In the genomic region with DNA sequence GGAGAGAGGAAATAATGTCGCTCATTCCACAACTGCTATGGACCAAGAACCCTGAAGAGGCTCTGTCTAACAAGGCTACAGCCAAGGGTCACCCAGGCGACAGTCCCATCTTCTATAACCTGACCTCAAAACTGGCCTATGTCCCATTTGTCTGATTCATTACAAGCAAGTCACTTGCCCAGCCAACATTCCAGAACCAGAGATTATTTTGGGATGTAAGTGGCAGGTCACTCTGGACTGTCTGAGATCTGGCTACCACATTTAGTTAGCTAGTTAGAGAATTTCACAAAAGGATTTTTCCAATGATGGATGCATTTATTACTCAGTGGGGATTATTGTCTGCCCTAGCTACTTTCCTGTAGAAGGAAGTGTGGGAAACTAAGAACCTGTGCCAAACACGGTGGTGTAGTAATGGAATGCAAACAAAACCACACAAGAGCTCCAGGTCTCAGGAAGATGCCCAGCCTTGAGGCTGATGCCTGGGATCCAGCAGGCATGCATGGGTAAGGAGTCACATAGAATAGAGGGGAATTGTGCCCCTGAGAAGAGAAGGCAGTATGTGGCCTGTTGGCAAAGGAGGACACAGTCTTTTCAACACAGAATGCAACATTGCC, we compare ENCODE assay signal across 18 mouse cellular contexts. TPM values are rescaled to one million over a fixed set of nuclear protein-coding genes. Genes with fewer than 3 reads are reported as not detected.
DNase-seq lines count a peak whose midpoint lies in the region; ATAC-seq lines count a peak whose summit lies in the region.
"Had no signal": no experiment of that assay in that cellular context is flagged by ENCODE, and none has a peak within 500 bp of the region (broad histone marks: within the 10 kb centered on the region; RNA-seq: fewer than 3 reads in every experiment).

No protein-coding gene starts in this region.

- no peaks in the 10 kb centered on the region for H3K27me3 ChIP-seq in heart, embryonic 10.5 days (ENCODE audit: insufficient read depth, poor library complexity, severe bottlenecking)
- H3K27me3 ChIP-seq in heart, embryonic 16.5 days (ENCODE audit: control insufficient read depth, insufficient read depth, low read length): no peaks in the 10 kb centered on the region
- H3K27me3 ChIP-seq in limb, embryonic 10.5 days (ENCODE audit: low read depth, poor library complexity, severe bottlenecking): no peaks in the 10 kb centered on the region
- H3K27me3 ChIP-seq: forebrain, embryonic 13.5 days; kidney, embryonic 15.5 days had no signal

- peaks cover 8% of the 10 kb centered on the region; the same call in 1 of the 2 replicates for H3K4me1 ChIP-seq in heart, embryonic 10.5 days
- peaks cover 17% of the 10 kb centered on the region for H3K4me1 ChIP-seq in heart, embryonic 16.5 days (ENCODE audit: control insufficient read depth, insufficient read depth, low read length)
- H3K4me1 ChIP-seq in limb, embryonic 10.5 days: no peaks in the 10 kb centered on the region
- H3K4me1 ChIP-seq: midbrain, embryonic 10.5 days had no signal

- no peak overlapping the region for H3K9ac ChIP-seq in heart, embryonic 16.5 days (ENCODE audit: low read length)
- H3K9ac ChIP-seq: forebrain, embryonic 13.5 days; kidney, embryonic 15.5 days had no signal

- H3K4me3 ChIP-seq in heart, embryonic 10.5 days: no peak overlapping the region
- no peak overlapping the region for H3K4me3 ChIP-seq in heart, embryonic 16.5 days (ENCODE audit: low read length)
- H3K4me3 ChIP-seq in limb, embryonic 10.5 days: no peak overlapping the region
- H3K4me3 ChIP-seq: forebrain, embryonic 13.5 days; hindbrain, embryonic 10.5 days; kidney, embryonic 15.5 days; midbrain, embryonic 10.5 days had no signal

- H3K27ac ChIP-seq in heart, embryonic 10.5 days: no peak overlapping the region
- H3K27ac ChIP-seq in heart, embryonic 16.5 days (ENCODE audit: low read length): peak overlapping the region; percentile 52
- no peak overlapping the region for H3K27ac ChIP-seq in limb, embryonic 10.5 days
- H3K27ac ChIP-seq: forebrain, embryonic 13.5 days; hindbrain, embryonic 10.5 days; kidney, embryonic 15.5 days; midbrain, embryonic 10.5 days had no signal

- WGBS in heart, embryonic 10.5 days: 75% methylated on average over 3 of the region's 3 CpGs
- WGBS in heart, embryonic 16.5 days: 50% methylated on average over 3 of the region's 3 CpGs
- WGBS in limb, embryonic 10.5 days: 84% methylated on average over 3 of the region's 3 CpGs

- DNase-seq in cerebellum, adult 9-10 months: peak; percentile 48
- DNase-seq in cerebellum, postnatal 14 days: no peak
- DNase-seq in heart, adult 8-10 months (ENCODE audit: low spot score): peak; percentile 63
- DNase-seq in heart, embryonic 10.5 days (ENCODE audit: low spot score): no peak
- peak; percentile 41 for DNase-seq in NIH3T3 (ENCODE audit: low read depth)
- DNase-seq in limb, embryonic 10.5 days (ENCODE audit: low spot score): no peak
- DNase-seq in urinary bladder, postnatal 4 days (ENCODE audit: low spot score in 2 of 2): no peak
- DNase-seq: adrenal gland, postnatal 25 days; layer of hippocampus, postnatal 36 days; liver; lung, adult 2 months; lung, postnatal 4 days had no signal

- H3K36me3 ChIP-seq in heart, embryonic 10.5 days: no peaks in the 10 kb centered on the region
- H3K36me3 ChIP-seq in heart, embryonic 16.5 days (ENCODE audit: control insufficient read depth, insufficient read depth): no peaks in the 10 kb centered on the region
- H3K36me3 ChIP-seq in limb, embryonic 10.5 days: 0 out of 2 replicates have a peak, but pooled peaks cover 2% of the 10 kb centered on the region
- H3K36me3 ChIP-seq: hindbrain, embryonic 10.5 days; midbrain, embryonic 10.5 days had no signal

- ATAC-seq in heart, embryonic 16.5 days (replicated peaks; ENCODE audit: extremely low read depth, insufficient read depth, low FRiP score): peak; percentile 54; the same call in 1 of the 2 replicates
- ATAC-seq: forebrain, embryonic 13.5 days; inflammation-experienced regulatory T-cells, adult 6 months had no signal

- no peak overlapping the region for H3K4me2 ChIP-seq in heart, embryonic 16.5 days (ENCODE audit: low read depth, low read length)
- H3K4me2 ChIP-seq: forebrain, embryonic 13.5 days; kidney, embryonic 15.5 days had no signal

- no peaks in the 10 kb centered on the region for H3K9me3 ChIP-seq in heart, embryonic 10.5 days
- no peaks in the 10 kb centered on the region for H3K9me3 ChIP-seq in heart, embryonic 16.5 days (replicated peaks; ENCODE audit: control insufficient read depth, low read length)
- no peaks in the 10 kb centered on the region for H3K9me3 ChIP-seq in limb, embryonic 10.5 days (replicated peaks)
- H3K9me3 ChIP-seq: forebrain, embryonic 13.5 days; hindbrain, embryonic 10.5 days; kidney, embryonic 15.5 days; midbrain, embryonic 10.5 days had no signal

RNA-seq across cellular contexts. Expression of a gene that starts 41.5 kb away (rescaled TPM):
- 10 to 100 TPM; 46.0 to 59.4 (median 50.9) TPM for total RNA-seq in heart, adult 8-10 months (2022)
- polyA plus RNA-seq in heart, embryonic 10.5 days (2016; fragmentation: Nextera tagmentation; extraction: Ambion mirVana): 148 and 154 TPM in 2 replicates
- polyA plus RNA-seq in heart, embryonic 16.5 days (2015; fragmentation: Nextera tagmentation; extraction: Ambion mirVana): 55.1 and 82.6 TPM in 2 replicates
- polyA plus RNA-seq in limb, embryonic 10.5 days (2016; fragmentation: Nextera tagmentation; extraction: Ambion mirVana): 221 and 298 TPM in 2 replicates

Comparison
In these comparisons a context has a peak if more than half of its experiments do, and no peak if none do; other contexts are left out.
1. DNase-seq: peak in cerebellum, adult 9-10 months (single experiment), heart, adult 8-10 months (single experiment) and NIH3T3 (single experiment); none in cerebellum, postnatal 14 days (0 of 2), heart, embryonic 10.5 days (single experiment), limb, embryonic 10.5 days (single experiment) and urinary bladder, postnatal 4 days (0 of 2).